Mouse (Mus musculus): ENCODE results near the gene Tango6. TPM values are rescaled to one million over a fixed set of nuclear protein-coding genes. Genes with fewer than 3 reads are reported as not detected.

Tango6 gene
- polyA plus RNA-seq (2017; shearing (Covaris generic)): 10.3 TPM

DNA sequence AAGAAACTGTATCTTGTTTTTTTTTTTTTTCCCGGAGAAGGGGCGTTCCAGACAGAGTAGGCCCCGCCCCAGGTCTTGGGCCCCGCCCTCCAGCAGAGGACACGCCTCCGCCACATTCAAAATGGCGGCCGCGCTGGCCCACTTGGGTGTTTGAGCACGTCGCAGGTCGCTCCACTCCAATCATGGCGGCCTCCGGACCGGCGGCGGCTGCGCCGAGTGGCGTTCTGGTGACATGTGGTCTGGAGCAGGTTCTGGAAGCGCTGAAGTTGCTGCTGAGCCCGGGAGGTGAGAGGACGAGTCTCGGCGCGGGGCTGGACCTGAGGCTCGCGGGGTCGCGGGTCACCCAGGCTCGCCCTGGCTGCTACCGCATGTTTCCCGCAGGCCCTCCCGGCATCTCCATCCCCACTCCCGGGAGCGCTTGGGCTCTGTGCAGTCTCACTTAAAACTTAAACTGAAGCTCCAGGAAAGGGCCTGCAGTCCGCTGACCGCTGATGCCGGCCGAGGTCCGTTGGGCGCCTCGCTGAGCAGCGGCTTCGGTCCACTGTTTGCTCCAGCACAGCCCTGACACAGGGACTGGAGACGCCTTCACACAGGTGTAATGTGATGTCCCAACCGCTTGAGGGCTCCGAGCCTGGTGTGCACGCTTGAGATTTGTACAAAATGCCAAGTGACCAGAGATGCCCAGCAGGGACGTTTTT is at the start of gene Tango6:
Tango6 (plus strand) TSS at position 98 of the 698 bp plus-strand sequence.

DNA sequence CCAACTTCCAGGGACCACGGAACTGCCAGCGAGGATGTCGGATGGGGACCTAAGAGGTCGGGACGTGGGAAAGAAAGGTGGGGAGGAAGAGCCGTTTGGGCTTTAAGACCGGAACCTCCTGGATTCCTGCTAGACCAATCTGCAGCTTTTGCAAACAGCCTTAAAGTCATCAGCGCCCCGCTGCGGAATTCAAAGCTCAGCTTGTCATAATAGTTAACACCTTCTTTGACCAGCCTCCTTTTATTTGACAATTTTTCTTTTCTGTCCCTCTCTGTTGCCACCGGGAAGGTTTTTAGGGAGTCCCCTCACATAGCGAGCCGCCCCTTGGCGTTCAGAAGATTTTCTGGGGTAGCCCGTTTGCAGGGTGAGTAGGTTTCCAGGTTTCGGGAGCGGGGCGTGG is 187.2 kb downstream of the Tango6 start, which contains the start of gene Has3:
Has3 (plus strand) TSS at position 192 of the 400 bp plus-strand sequence.

DNA sequence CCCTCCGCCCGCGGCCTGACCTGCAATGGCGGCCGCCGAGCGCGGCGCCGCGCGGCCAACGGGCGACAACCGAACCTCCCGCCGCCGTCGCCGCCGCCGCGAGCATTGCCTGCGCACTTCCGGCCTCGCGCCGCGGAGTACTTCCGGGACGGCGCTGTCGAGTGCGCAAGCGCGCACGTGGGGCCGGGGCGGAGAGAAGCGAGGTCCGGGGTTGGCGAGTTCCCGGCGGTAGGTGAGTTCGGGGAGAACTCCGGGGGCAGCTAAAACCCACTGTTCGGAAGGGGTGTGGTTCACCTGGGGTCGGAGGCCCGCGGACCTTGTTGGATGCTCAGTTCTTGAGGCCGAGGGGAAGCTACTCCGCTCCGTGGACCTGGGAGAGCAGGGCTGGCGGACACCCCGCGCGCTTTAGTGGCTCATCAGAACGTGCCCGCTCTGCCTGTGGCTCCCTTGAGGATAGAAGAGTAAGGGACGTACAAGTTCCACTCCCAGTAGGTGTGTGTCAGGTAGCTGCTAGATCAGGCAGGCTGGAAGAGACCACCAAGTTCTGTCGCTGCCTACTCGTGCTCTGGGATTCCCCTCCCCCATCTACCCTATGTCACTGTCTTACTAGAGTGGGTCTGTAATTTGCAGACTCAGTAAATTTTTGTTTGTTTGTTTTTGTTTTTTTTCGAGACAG is 210.8 kb downstream of the Tango6 start, which contains the start of gene Utp4:
Utp4 (plus strand) TSS at position 156 of the 676 bp plus-strand sequence.

Other genes with a start within 250 kb of the Tango6 start
- not detected for gene 6030452D12Rik, start 182.5 kb upstream of the Tango6 start, polyA plus RNA-seq (2017; shearing (Covaris generic))
- not detected for gene Cdh3, start 172.2 kb upstream of the Tango6 start, polyA plus RNA-seq (2017; shearing (Covaris generic))
- 8.4 TPM for gene Gm10073, start 109.6 kb upstream of the Tango6 start, polyA plus RNA-seq (2017; shearing (Covaris generic))
- 0.16 TPM for gene Cdh1, start 79.7 kb upstream of the Tango6 start, polyA plus RNA-seq (2017; shearing (Covaris generic))
- gene Has3, start 187.2 kb downstream of the Tango6 start, polyA plus RNA-seq (2017; shearing (Covaris generic)): 0.05 TPM
- gene Utp4, start 210.6 kb downstream of the Tango6 start, polyA plus RNA-seq (2017; shearing (Covaris generic)): 62.0 TPM

Data from activated CD4-positive, CD25-positive, alpha-beta regulatory T cell, adult 9 weeks (primary cell).